Mouse (Mus musculus): ENCODE data around the gene Syngr2.

DNA sequence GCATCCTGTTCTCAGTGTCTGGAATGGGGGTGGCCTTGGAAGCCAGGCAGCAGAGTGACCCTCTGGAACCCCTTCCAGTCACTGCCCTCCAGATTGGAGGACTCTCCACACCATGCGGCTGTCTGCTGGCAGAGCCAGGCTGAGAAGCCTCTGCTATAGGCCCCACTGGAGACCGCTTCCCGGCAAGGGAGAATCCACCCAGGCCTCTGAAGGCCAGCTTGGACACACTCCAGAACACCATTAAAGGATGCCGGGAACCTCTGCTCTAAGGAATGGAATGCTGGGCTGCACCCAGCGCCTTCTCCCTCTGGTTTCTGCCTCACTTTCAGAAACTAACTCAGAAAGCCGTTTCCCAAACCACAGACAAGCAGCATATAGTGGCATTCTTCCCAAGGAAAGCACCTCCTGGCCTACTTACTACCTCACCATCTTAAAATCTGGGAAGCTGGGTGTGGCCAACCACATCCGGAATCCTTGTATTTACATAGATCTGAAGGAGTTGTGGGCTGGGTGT lies 13.3 kb downstream of the Syngr2 start:
- TF ChIP-seq GATA1 (IDR thresholded peaks at IDR 0.05; ENCODE audit: borderline replicate concordance, low read length) (no peak), FLI1 (IDR thresholded peaks at IDR 0.05; ENCODE audit: low read length) (no peak)
